Mouse (Mus musculus): ENCODE measurements around the gene Nphs1. TPM values are rescaled to one million over a fixed set of nuclear protein-coding genes. Genes with fewer than 3 reads are reported as not detected.

The Nphs1 gene
- not detected for total RNA-seq (2021)
- long read RNA-seq, experiment 1, result 0 reads
- long read RNA-seq, experiment 2, partial matches to known transcripts, result 1 of 2 reads
- long read RNA-seq, experiment 2, other reads (novel, unspliced or antisense), result 1 of 2 reads

GRCm38 (mm10) chr7:30457629-30458330 lies at the start of gene Nphs1, which contains the start of gene Kirrel2:
Nphs1 (plus strand) TSS chr7:30458315.
Kirrel2 (minus strand) TSS chr7:30457690.
- no peak for DNase-seq

- DNase-seq, result no peak
Observed at GRCm38 (mm10) chr7:30408639-30409038, 49.5 kb upstream of the Nphs1 start.

GRCm38 (mm10) chr7:30409789-30410188 lies 48.3 kb upstream of the Nphs1 start:
- DNase-seq, result no peak

- no peak for DNase-seq
Observed at GRCm38 (mm10) chr7:30411023-30411422, 47.1 kb upstream of the Nphs1 start.

- DNase-seq, result no peak
Observed at GRCm38 (mm10) chr7:30412735-30413147, 45.4 kb upstream of the Nphs1 start.

- DNase-seq, result no peak
Observed at GRCm38 (mm10) chr7:30413596-30413995, 44.5 kb upstream of the Nphs1 start, which contains the start of gene Tyrobp. Tyrobp (plus strand) TSS chr7:30413760.

GRCm38 (mm10) chr7:30417856-30418255 lies 40.3 kb upstream of the Nphs1 start:
- no peak for DNase-seq

GRCm38 (mm10) chr7:30419561-30420499 lies 38.3 kb upstream of the Nphs1 start, which contains the start of gene Hcst:
Hcst (minus strand) TSS chr7:30419854.
- no peak for DNase-seq

- no peak for DNase-seq
Observed at GRCm38 (mm10) chr7:30420673-30421072, 37.4 kb upstream of the Nphs1 start.

- peak; percentile 87 for DNase-seq
Observed at GRCm38 (mm10) chr7:30421175-30421889, 36.8 kb upstream of the Nphs1 start, which contains the start of gene Nfkbid. Nfkbid (plus strand) TSS chr7:30421732.

- DNase-seq, result peak; percentile 91
Observed at GRCm38 (mm10) chr7:30421890-30422435, 36.2 kb upstream of the Nphs1 start.

GRCm38 (mm10) chr7:30422560-30422959 lies 35.6 kb upstream of the Nphs1 start:
- no peak for DNase-seq

GRCm38 (mm10) chr7:30423071-30423641 lies 35.0 kb upstream of the Nphs1 start:
- peak; percentile 33 for DNase-seq

GRCm38 (mm10) chr7:30429327-30429726 lies 28.8 kb upstream of the Nphs1 start:
- no peak for DNase-seq

- DNase-seq, result no peak
Observed at GRCm38 (mm10) chr7:30430191-30430590, 27.9 kb upstream of the Nphs1 start.

- DNase-seq, result peak; percentile 74
Observed at GRCm38 (mm10) chr7:30431793-30432192, 26.3 kb upstream of the Nphs1 start.

- peak; percentile 84 for DNase-seq
Observed at GRCm38 (mm10) chr7:30434238-30434637, 23.9 kb upstream of the Nphs1 start.

GRCm38 (mm10) chr7:30434701-30435100 lies 23.4 kb upstream of the Nphs1 start:
- no peak for DNase-seq

GRCm38 (mm10) chr7:30435156-30435555 lies 23.0 kb upstream of the Nphs1 start:
- no peak for DNase-seq

GRCm38 (mm10) chr7:30436879-30437278 lies 21.2 kb upstream of the Nphs1 start:
- DNase-seq, result no peak

- DNase-seq, result no peak
Observed at GRCm38 (mm10) chr7:30439734-30440133, 18.4 kb upstream of the Nphs1 start.
